Mouse (Mus musculus): Measurements from ENCODE around the gene Krtap1-5.

DNA sequence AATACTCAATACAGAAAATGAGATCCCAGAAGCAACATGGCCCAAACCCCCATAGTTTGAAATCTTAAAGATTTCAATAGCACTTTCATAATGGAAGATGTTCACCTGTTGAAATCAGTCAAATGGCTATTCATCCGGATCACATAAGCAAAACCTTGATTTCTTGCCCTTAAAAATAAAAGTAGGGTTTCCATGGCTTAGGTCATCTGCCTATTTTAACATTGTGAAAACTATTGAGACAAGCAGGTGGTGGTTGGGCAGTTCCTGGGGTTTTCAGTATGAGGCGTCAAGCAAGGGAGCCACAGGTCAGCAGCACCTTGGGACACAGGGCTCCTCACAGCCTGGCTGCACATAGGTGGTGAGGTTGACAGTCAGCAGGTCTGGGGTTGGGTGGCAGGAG, 24.6 kb downstream of the Krtap1-5 start:
- no peak for TF ChIP-seq CTCF (conservative IDR thresholded peaks at IDR 0.05; ENCODE audit: low read length)
- no peak for TF ChIP-seq NANOG (IDR thresholded peaks at IDR 0.05; ENCODE audit: borderline replicate concordance, low read length)
- no peak for TF ChIP-seq POU5F1 (IDR thresholded peaks at IDR 0.05; ENCODE audit: borderline replicate concordance, low read length)
